Mouse (Mus musculus): ENCODE data around the gene Gm30302.

Gm30302 gene

GRCm38 (mm10) chr13:49736430-49736829, 62.4 kb downstream of the Gm30302 start:
- no peak for DNase-seq
